Mouse (Mus musculus): Measurements from ENCODE around the gene Capn15. TPM values are rescaled to one million over a fixed set of nuclear protein-coding genes. Genes with fewer than 3 reads are reported as not detected.

The Capn15 gene
- total RNA-seq, 2 experiments from 2014 or later: 48.7 to 55.2 TPM

- no peak for DNase-seq (ENCODE audit: extremely low spot score in 1 of 2, low spot score in 1 of 2)
These were observed 28.0 kb downstream of the Capn15 start for GRCm38 (mm10) chr17:25957586-25958051.

GRCm38 (mm10) chr17:25956631-25957030 is 29.0 kb downstream of the Capn15 start:
- DNase-seq (ENCODE audit: extremely low spot score in 1 of 2, low spot score in 1 of 2): no peak

- no peak for DNase-seq (ENCODE audit: extremely low spot score in 1 of 2, low spot score in 1 of 2)
These were observed 29.4 kb downstream of the Capn15 start for GRCm38 (mm10) chr17:25956201-25956600.

- no peak for DNase-seq (ENCODE audit: extremely low spot score in 1 of 2, low spot score in 1 of 2)
These were observed 29.9 kb downstream of the Capn15 start for GRCm38 (mm10) chr17:25955736-25956135.

- DNase-seq (ENCODE audit: extremely low spot score in 1 of 2, low spot score in 1 of 2): no peak
These were observed 30.9 kb downstream of the Capn15 start for GRCm38 (mm10) chr17:25954671-25955070.

- no peak for DNase-seq (ENCODE audit: extremely low spot score in 1 of 2, low spot score in 1 of 2)
These were observed 32.4 kb downstream of the Capn15 start for GRCm38 (mm10) chr17:25953161-25953560.

- no peak for DNase-seq (ENCODE audit: extremely low spot score in 1 of 2, low spot score in 1 of 2)
These were observed 33.6 kb downstream of the Capn15 start, which contains the start of gene A930017K11Rik for GRCm38 (mm10) chr17:25951803-25952623. TSS of gene A930017K11Rik (minus strand) at chr17:25952565.

GRCm38 (mm10) chr17:25951225-25951802 is 34.3 kb downstream of the Capn15 start:
- DNase-seq (ENCODE audit: extremely low spot score in 1 of 2, low spot score in 1 of 2): no peak

- DNase-seq (ENCODE audit: extremely low spot score in 1 of 2, low spot score in 1 of 2): no peak
These were observed 34.9 kb downstream of the Capn15 start for GRCm38 (mm10) chr17:25950706-25951105.

GRCm38 (mm10) chr17:25949981-25950380 is 35.6 kb downstream of the Capn15 start:
- DNase-seq (ENCODE audit: extremely low spot score in 1 of 2, low spot score in 1 of 2): no peak

GRCm38 (mm10) chr17:25948051-25948450 is 37.5 kb downstream of the Capn15 start:
- no peak for DNase-seq (ENCODE audit: extremely low spot score in 1 of 2, low spot score in 1 of 2)

GRCm38 (mm10) chr17:25947576-25947975 is 38.0 kb downstream of the Capn15 start:
- DNase-seq (ENCODE audit: extremely low spot score in 1 of 2, low spot score in 1 of 2): no peak

- DNase-seq (ENCODE audit: extremely low spot score in 1 of 2, low spot score in 1 of 2): no peak
These were observed 38.7 kb downstream of the Capn15 start for GRCm38 (mm10) chr17:25946891-25947290.

GRCm38 (mm10) chr17:25946349-25946748 is 39.2 kb downstream of the Capn15 start:
- no peak for DNase-seq (ENCODE audit: extremely low spot score in 1 of 2, low spot score in 1 of 2)

- no peak for DNase-seq (ENCODE audit: extremely low spot score in 1 of 2, low spot score in 1 of 2)
These were observed 40.0 kb downstream of the Capn15 start for GRCm38 (mm10) chr17:25945517-25946155.

- DNase-seq (ENCODE audit: extremely low spot score in 1 of 2, low spot score in 1 of 2): no peak
These were observed 41.0 kb downstream of the Capn15 start, which contains the start of the genes Pigq and Nhlrc4 for GRCm38 (mm10) chr17:25944366-25945163. TSS of gene Pigq (minus strand) at chr17:25944936. TSS of gene Nhlrc4 (minus strand) at chr17:25944961.

GRCm38 (mm10) chr17:25943769-25944168 is 41.8 kb downstream of the Capn15 start:
- no peak for DNase-seq (ENCODE audit: extremely low spot score in 1 of 2, low spot score in 1 of 2)

GRCm38 (mm10) chr17:25943221-25943620 is 42.4 kb downstream of the Capn15 start:
- no peak for DNase-seq (ENCODE audit: extremely low spot score in 1 of 2, low spot score in 1 of 2)

- no peak for DNase-seq (ENCODE audit: extremely low spot score in 1 of 2, low spot score in 1 of 2)
These were observed 42.9 kb downstream of the Capn15 start for GRCm38 (mm10) chr17:25942597-25943151.
